Mouse (Mus musculus) layer of hippocampus, adult 9-10 months (tissue): ENCODE results near the gene Hist1h2ad.
"Not testable (repeated sequence)": the region's sequence is repeated elsewhere in the genome, so short reads cannot be mapped to it uniquely, and the experiment has no call there.

Experiments used
- DNase-seq: peaks from one replicate; pipeline ENCODE4 v3.0.0; 2022; ENCODE audit warnings: low spot score

Gene Hist1h2ad

GRCm38 (mm10) chr13:23585442-23586098 is 11.4 kb downstream of the Hist1h2ad start:
- DNase-seq: peak; percentile 87

GRCm38 (mm10) chr13:23586099-23586939 is 12.1 kb downstream of the Hist1h2ad start:
- DNase-seq: no peak

- DNase-seq: no peak
These were observed 12.7 kb downstream of the Hist1h2ad start for GRCm38 (mm10) chr13:23586940-23587225.

GRCm38 (mm10) chr13:23591206-23591605 is 17.0 kb downstream of the Hist1h2ad start:
- DNase-seq: no peak

- not testable (repeated sequence) for DNase-seq
These were observed 17.7 kb downstream of the Hist1h2ad start for GRCm38 (mm10) chr13:23591886-23592285.

GRCm38 (mm10) chr13:23592614-23593013 is 18.4 kb downstream of the Hist1h2ad start:
- no peak for DNase-seq

GRCm38 (mm10) chr13:23593051-23593770 is 19.0 kb downstream of the Hist1h2ad start:
- no peak for DNase-seq

- DNase-seq: no peak
These were observed 21.0 kb downstream of the Hist1h2ad start for GRCm38 (mm10) chr13:23595185-23595584.

GRCm38 (mm10) chr13:23595622-23596372 is 21.6 kb downstream of the Hist1h2ad start:
- no peak for DNase-seq

GRCm38 (mm10) chr13:23597957-23598356 is 23.8 kb downstream of the Hist1h2ad start:
- no peak for DNase-seq

- no peak for DNase-seq
These were observed 29.1 kb downstream of the Hist1h2ad start for GRCm38 (mm10) chr13:23603182-23603699.

GRCm38 (mm10) chr13:23604452-23604851 is 30.3 kb downstream of the Hist1h2ad start:
- DNase-seq: no peak

GRCm38 (mm10) chr13:23605052-23605451 is 30.9 kb downstream of the Hist1h2ad start:
- no peak for DNase-seq

- DNase-seq: no peak
These were observed 35.0 kb downstream of the Hist1h2ad start for GRCm38 (mm10) chr13:23609209-23609608.

- DNase-seq: no peak
These were observed 35.7 kb downstream of the Hist1h2ad start for GRCm38 (mm10) chr13:23609844-23610243.

- DNase-seq: no peak
These were observed 36.2 kb downstream of the Hist1h2ad start for GRCm38 (mm10) chr13:23610393-23610792.

GRCm38 (mm10) chr13:23611638-23612037 is 37.5 kb downstream of the Hist1h2ad start:
- DNase-seq: no peak

- no peak for DNase-seq
These were observed 46.0 kb downstream of the Hist1h2ad start for GRCm38 (mm10) chr13:23620056-23620732.

- peak; percentile 83 for DNase-seq
These were observed 46.8 kb downstream of the Hist1h2ad start, which contains the start of gene Hist1h2be for GRCm38 (mm10) chr13:23620733-23621531. Gene Hist1h2be, minus strand, starts transcription at chr13:23621124.

- DNase-seq: peak; percentile 45
These were observed 47.5 kb downstream of the Hist1h2ad start for GRCm38 (mm10) chr13:23621532-23622174.
